Mouse (Mus musculus): ENCODE data around the gene Top1. TPM values are rescaled to one million over a fixed set of nuclear protein-coding genes. Genes with fewer than 3 reads are reported as not detected.
A peak's percentile ranks its signal among the peaks of the same experiment; 100 is the strongest.

Gene Top1
- polyA plus RNA-seq, 1 experiment: 21.2 TPM

DNA sequence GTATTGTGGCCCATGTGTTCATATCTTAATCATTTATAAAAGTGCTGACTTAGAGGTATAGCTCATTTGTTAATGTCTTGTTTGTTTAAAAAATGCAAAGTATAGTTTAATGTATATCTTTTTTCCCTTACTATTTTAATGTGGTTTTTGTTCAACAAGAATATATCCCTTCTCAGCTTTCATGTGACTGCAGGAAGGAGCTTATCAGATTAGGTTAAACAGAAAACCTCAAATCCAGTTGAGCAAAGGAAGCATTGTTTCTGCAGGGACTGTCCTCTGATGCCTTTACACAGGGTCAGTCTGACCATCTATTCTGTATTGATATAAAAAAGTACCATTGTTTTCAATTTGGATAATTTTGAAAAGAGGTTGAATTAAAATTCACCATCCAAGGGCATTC is 57.1 kb downstream of the Top1 start:
- TF ChIP-seq POLR2A (IDR thresholded peaks at IDR 0.05; ENCODE audit: control insufficient read depth, extremely low read depth, insufficient read depth, low read length, poor library complexity) (no peak), CTCF (IDR thresholded peaks at IDR 0.05; ENCODE audit: borderline replicate concordance, control insufficient read depth, extremely low read depth, insufficient read depth, low read length, poor library complexity) (no peak)
- Histone ChIP-seq H3K4me1 (replicated peaks; ENCODE audit: control insufficient read depth, insufficient read depth, low read length) (no peaks in the 10 kb centered on the region), H3K27me3 (ENCODE audit: control insufficient read depth, insufficient read depth, low read length) (no peaks in the 10 kb centered on the region), H3K36me3 (ENCODE audit: control insufficient read depth, insufficient read depth, low read length) (peaks cover 73% of the 10 kb centered on the region), H3K27ac (ENCODE audit: control insufficient read depth, insufficient read depth, low read length) (no peak overlapping the region), H3K4me3 (ENCODE audit: control insufficient read depth, insufficient read depth, low read length) (no peak overlapping the region)
- DNase-seq: no peak

DNA sequence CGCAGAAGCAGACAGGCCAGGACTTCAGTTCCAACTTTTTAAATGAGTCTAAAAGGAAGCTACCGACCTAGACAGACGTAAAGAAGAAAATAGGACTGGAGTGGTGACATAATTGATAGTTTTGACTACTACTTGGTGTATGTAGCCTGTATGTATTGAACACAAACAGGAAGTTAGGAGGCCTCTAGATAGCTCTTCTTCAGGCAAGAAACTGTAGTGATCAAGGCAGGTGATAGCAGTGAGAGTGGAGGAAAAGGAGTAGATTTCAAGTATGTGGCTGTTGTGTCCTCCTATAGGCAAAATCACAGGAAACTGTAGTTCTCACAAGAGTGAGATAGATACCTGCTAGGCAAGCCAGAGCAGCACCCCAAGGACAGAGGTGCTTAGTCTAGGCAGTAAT is 62.0 kb downstream of the Top1 start:
- 93% methylated on average over 3 of the region's 3 CpGs for WGBS
- no peak for DNase-seq
- Histone ChIP-seq H3K27ac (ENCODE audit: control insufficient read depth, insufficient read depth, low read length) (no peak overlapping the region), H3K27me3 (ENCODE audit: control insufficient read depth, insufficient read depth, low read length) (no peaks in the 10 kb centered on the region), H3K36me3 (ENCODE audit: control insufficient read depth, insufficient read depth, low read length) (peaks cover 74% of the 10 kb centered on the region), H3K4me3 (ENCODE audit: control insufficient read depth, insufficient read depth, low read length) (no peak overlapping the region), H3K4me1 (replicated peaks; ENCODE audit: control insufficient read depth, insufficient read depth, low read length) (no peaks in the 10 kb centered on the region)
- no peak for TF ChIP-seq CTCF (IDR thresholded peaks at IDR 0.05; ENCODE audit: borderline replicate concordance, control insufficient read depth, extremely low read depth, insufficient read depth, low read length, poor library complexity)
- no peak for TF ChIP-seq POLR2A (IDR thresholded peaks at IDR 0.05; ENCODE audit: control insufficient read depth, extremely low read depth, insufficient read depth, low read length, poor library complexity)

DNA sequence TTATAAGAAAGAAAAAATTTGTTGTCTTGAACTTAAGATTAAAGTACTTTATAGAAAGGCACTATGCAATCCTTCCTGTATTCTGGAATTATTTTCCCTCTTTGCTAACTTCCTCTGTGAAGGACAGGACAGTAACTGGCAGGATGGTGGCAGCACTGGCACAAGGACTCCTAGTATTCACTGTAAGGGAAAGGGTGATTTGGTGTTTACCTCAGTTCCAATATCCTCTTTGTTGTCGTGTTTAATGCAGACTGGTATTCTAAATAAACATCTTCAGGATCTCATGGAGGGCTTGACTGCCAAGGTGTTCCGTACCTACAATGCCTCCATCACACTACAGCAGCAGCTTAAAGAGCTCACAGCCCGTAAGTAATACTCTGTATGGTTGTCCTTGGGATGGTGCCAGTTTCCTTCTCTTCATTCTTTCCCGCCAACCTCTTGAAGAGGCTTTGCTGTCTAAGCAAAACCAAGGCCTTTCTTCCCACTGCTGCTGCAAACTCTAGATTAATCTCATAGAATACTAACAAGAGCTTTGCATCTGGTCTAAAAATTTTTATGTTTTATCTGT is 69.9 kb downstream of the Top1 start:
- H3K27me3 ChIP-seq (ENCODE audit: control insufficient read depth, insufficient read depth, low read length): no peaks in the 10 kb centered on the region
- H3K4me1 ChIP-seq (replicated peaks; ENCODE audit: control insufficient read depth, insufficient read depth, low read length): no peaks in the 10 kb centered on the region
- no peak for TF ChIP-seq POLR2A (IDR thresholded peaks at IDR 0.05; ENCODE audit: control insufficient read depth, extremely low read depth, insufficient read depth, low read length, poor library complexity)
- TF ChIP-seq CTCF (IDR thresholded peaks at IDR 0.05; ENCODE audit: borderline replicate concordance, control insufficient read depth, extremely low read depth, insufficient read depth, low read length, poor library complexity): no peak
- no peak overlapping the region for H3K27ac ChIP-seq (ENCODE audit: control insufficient read depth, insufficient read depth, low read length)
- H3K4me3 ChIP-seq (ENCODE audit: control insufficient read depth, insufficient read depth, low read length): no peak overlapping the region
- H3K36me3 ChIP-seq (ENCODE audit: control insufficient read depth, insufficient read depth, low read length): peaks cover 97% of the 10 kb centered on the region
- WGBS: 97% methylated on average over 4 of the region's 4 CpGs
- DNase-seq: no peak

GRCm38 (mm10) chr2:160717269-160717668 is 71.6 kb downstream of the Top1 start:
- peak; percentile 58 for DNase-seq
- Histone ChIP-seq H3K4me1 (replicated peaks; ENCODE audit: control insufficient read depth, insufficient read depth, low read length) (no peaks in the 10 kb centered on the region), H3K27me3 (ENCODE audit: control insufficient read depth, insufficient read depth, low read length) (no peaks in the 10 kb centered on the region), H3K4me3 (ENCODE audit: control insufficient read depth, insufficient read depth, low read length) (no peak overlapping the region), H3K27ac (ENCODE audit: control insufficient read depth, insufficient read depth, low read length) (no peak overlapping the region), H3K36me3 (ENCODE audit: control insufficient read depth, insufficient read depth, low read length) (peaks cover 96% of the 10 kb centered on the region)
- 77% methylated on average over 5 of the region's 5 CpGs for WGBS
- TF ChIP-seq POLR2A (IDR thresholded peaks at IDR 0.05; ENCODE audit: control insufficient read depth, extremely low read depth, insufficient read depth, low read length, poor library complexity): no peak
- TF ChIP-seq CTCF (IDR thresholded peaks at IDR 0.05; ENCODE audit: borderline replicate concordance, control insufficient read depth, extremely low read depth, insufficient read depth, low read length, poor library complexity): no peak

- Histone ChIP-seq H3K27me3 (ENCODE audit: control insufficient read depth, insufficient read depth, low read length) (no peaks in the 10 kb centered on the region), H3K36me3 (ENCODE audit: control insufficient read depth, insufficient read depth, low read length) (peaks cover 95% of the 10 kb centered on the region), H3K4me1 (replicated peaks; ENCODE audit: control insufficient read depth, insufficient read depth, low read length) (no peaks in the 10 kb centered on the region), H3K4me3 (ENCODE audit: control insufficient read depth, insufficient read depth, low read length) (no peak overlapping the region), H3K27ac (ENCODE audit: control insufficient read depth, insufficient read depth, low read length) (no peak overlapping the region)
- 94% methylated on average over 3 of the region's 3 CpGs for WGBS
- peak; percentile 0 for DNase-seq
- TF ChIP-seq POLR2A (IDR thresholded peaks at IDR 0.05; ENCODE audit: control insufficient read depth, extremely low read depth, insufficient read depth, low read length, poor library complexity) (no peak), CTCF (IDR thresholded peaks at IDR 0.05; ENCODE audit: borderline replicate concordance, control insufficient read depth, extremely low read depth, insufficient read depth, low read length, poor library complexity) (no peak)
These were observed 73.1 kb downstream of the Top1 start for GRCm38 (mm10) chr2:160718811-160719210.

GRCm38 (mm10) chr2:160722714-160723113 is 77.0 kb downstream of the Top1 start:
- Histone ChIP-seq H3K27ac (ENCODE audit: control insufficient read depth, insufficient read depth, low read length) (no peak overlapping the region), H3K4me3 (ENCODE audit: control insufficient read depth, insufficient read depth, low read length) (no peak overlapping the region), H3K4me1 (replicated peaks; ENCODE audit: control insufficient read depth, insufficient read depth, low read length) (no peaks in the 10 kb centered on the region), H3K27me3 (ENCODE audit: control insufficient read depth, insufficient read depth, low read length) (no peaks in the 10 kb centered on the region), H3K36me3 (ENCODE audit: control insufficient read depth, insufficient read depth, low read length) (peaks cover 60% of the 10 kb centered on the region)
- TF ChIP-seq CTCF (IDR thresholded peaks at IDR 0.05; ENCODE audit: borderline replicate concordance, control insufficient read depth, extremely low read depth, insufficient read depth, low read length, poor library complexity) (no peak), POLR2A (IDR thresholded peaks at IDR 0.05; ENCODE audit: control insufficient read depth, extremely low read depth, insufficient read depth, low read length, poor library complexity) (no peak)
- WGBS: 98% methylated on average over 4 of the region's 4 CpGs
- no peak for DNase-seq

All from thymus, adult 2 months (tissue).